Mouse (Mus musculus) adrenal gland (tissue): ENCODE measurements around the gene Gm49378.

ENCODE experiments used
- intact Hi-C: fragments of 180-260 bp; cut with DNase I; formaldehyde crosslinking; loops from one replicate; pipeline ENCODE4 v1.15.1; 2025

The Gm49378 gene

GRCm38 (mm10) chr14:55590748-55591330 is 46.9 kb downstream of the Gm49378 start, which contains the start of gene Psme2:
Gene Psme2, minus strand, starts transcription at chr14:55591113.
- intact Hi-C loops: no loop called here

- intact Hi-C loops: no loop called here
Measured at GRCm38 (mm10) chr14:55589771-55590448, 47.8 kb downstream of the Gm49378 start.

- intact Hi-C loops: no loop called here
Measured at GRCm38 (mm10) chr14:55589271-55589670, 48.4 kb downstream of the Gm49378 start.

DNA sequence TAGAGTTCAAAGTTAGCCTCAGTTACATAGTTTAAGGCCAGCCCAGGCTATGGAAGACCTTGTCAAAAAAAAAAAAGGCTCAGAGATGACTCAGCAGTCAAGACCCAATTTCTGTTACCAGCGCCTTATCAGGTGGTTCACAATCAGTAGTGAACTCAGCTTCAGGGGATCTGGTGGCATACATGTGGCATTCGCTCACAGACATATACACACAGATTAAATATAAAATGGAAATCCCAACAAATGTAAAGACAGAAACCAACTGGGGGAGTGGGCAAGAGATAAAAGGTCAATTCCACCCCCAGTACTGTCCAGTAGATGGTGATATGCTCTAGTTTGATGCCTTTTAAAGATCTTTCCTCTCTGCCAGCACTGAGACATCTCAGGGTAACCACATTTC is 51.5 kb downstream of the Gm49378 start:
- intact Hi-C loops: no loop called here

GRCm38 (mm10) chr14:55585566-55585960 is 52.1 kb downstream of the Gm49378 start:
- intact Hi-C loops: no loop called here

DNA sequence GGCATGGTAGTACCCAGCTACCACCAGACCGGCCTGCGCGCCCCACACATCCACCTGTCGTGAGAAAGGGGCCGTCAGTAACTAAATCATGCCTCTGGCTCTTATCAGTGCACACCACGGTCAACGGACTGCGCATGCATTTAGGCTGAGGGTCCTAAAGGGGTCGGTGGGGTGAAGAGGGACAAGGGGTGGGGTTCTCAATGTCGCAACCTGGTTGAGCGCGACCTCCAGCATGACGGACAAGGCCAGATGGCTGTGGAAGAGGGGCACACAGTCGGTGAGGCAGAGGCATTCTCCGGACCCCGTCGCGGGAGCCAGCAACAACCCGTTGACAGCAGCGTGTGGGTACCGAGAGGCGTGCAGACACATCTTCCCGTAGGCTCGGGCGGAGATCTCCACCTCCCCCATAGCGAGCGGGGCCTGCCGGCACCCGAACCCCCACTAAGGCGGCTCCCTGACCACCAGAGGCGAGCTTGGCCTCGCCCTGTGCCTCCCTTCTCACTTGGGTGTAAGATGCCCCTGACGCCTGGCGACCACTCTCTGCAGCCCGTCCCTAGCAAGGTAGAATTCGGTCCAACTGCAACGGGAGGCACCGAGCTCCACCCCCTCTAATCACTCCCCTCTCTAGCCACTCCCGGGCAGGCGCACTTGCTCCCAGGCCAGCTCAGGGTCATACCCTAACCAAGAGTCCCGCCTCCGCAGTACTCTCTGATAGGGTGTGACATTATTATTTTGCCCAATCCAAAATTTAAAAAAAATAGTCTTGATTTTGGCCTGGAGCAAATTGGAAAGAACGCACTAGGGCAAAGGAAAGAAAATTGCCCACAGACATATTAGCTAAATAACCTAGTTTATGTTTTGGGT is 52.8 kb downstream of the Gm49378 start, which contains the start of gene Emc9:
Gene Emc9, minus strand, starts transcription at position 601 of the 864 bp plus-strand sequence.
- intact Hi-C loops: no loop called here

GRCm38 (mm10) chr14:55584303-55584701 is 53.4 kb downstream of the Gm49378 start:
- intact Hi-C loops: no loop called here

GRCm38 (mm10) chr14:55581981-55582681 is 55.6 kb downstream of the Gm49378 start:
- intact Hi-C loops: no loop called here

DNA sequence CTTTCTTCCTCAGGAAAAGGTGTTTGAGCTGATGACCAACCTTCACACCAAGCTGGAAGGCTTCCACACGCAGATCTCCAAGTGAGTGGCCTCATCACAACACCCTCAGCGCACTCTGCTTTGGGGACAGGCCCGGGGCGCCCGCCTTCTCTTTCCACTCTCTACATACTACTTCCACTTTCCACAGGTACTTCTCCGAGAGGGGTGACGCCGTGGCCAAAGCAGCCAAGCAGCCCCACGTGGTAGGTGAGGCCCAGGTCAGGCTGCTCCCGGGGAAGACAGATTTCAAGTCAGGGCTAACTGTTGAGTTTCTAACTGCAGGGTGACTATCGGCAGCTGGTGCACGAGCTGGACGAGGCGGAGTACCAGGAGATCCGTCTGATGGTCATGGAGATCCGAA is 57.0 kb downstream of the Gm49378 start:
- intact Hi-C loops: no loop called here

- intact Hi-C loops: no loop called here
Measured at GRCm38 (mm10) chr14:55579511-55580496, 57.9 kb downstream of the Gm49378 start.
